Mouse (Mus musculus): Measurements from ENCODE around the gene Slc45a1. TPM values are rescaled to one million over a fixed set of nuclear protein-coding genes. Genes with fewer than 3 reads are reported as not detected.

Gene Slc45a1
- 10 to 100 TPM; 52.1 to 54.9 TPM for total RNA-seq (2021)

DNA sequence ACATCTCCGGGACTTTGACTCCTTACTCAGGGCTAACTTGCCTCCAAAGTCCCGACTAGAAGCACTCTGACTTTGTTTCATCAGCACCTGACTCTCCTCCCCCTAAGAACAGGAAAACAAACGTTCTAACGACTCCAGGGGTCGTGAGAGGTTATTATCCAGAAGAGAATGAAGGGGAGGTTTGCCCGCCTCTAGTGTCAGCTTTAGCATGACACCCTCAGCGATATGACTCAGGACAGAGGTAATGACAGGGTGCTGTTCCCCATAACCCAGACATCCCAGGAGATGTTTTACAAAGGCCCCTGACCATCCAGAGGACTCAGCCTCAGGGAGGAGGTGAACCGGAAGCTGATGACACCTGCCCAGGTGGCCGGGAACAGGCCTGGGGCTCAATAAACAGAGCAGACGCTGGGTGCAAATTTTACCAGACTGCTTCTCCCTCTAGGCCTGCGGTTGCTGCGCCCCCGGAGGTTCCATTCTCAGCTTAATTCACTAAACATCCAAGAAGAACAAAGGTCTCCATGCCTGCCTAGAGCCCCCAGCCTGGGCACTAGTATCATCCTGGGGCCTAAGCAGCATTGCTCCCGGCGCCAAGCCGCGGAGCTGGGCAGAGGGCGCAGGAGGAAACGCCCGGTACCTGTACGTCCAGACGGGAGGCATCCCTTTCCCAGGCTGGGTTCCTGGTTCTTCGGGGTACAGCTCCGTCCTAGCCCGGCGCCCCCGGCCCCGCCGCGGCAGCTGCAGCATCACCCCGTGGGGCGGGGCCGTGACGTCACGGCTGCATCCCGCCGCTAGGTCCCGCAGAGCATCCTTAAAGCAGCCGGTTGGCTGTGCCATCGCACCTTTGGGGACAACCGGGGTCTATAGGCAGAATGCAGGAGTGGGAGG, at the start of gene Slc45a1:
Slc45a1 (minus strand) TSS at position 785 of the 888 bp plus-strand sequence.
- intact Hi-C loops (cut with DNase I), result no loop called here
- DNase-seq (ENCODE audit: extremely low spot score in 1 of 2, low spot score in 2 of 2), result peak in 1 of 2 experiments; percentile 62

DNA sequence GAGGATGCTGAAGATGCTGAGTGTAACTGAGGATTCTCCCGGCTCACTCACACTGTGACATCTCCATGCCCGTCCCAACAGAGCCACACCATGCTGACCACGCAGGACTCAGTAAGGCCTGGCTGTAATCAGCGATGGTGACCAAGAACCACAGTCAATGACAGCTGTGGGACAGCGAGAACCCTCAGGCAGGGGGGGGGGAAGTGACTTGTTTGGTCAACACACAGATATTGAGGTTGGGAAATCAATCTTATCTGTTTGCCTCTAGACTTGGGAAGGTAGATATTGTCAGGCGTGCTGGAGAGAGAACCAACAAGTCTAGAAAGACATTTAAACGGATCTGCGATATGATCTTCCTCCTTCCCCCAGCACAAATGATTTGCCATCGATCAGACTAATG, 48.9 kb upstream of the Slc45a1 start:
- no peak for DNase-seq (ENCODE audit: extremely low spot score in 1 of 2, low spot score in 2 of 2)
- intact Hi-C loops (cut with DNase I), result no loop called here

DNA sequence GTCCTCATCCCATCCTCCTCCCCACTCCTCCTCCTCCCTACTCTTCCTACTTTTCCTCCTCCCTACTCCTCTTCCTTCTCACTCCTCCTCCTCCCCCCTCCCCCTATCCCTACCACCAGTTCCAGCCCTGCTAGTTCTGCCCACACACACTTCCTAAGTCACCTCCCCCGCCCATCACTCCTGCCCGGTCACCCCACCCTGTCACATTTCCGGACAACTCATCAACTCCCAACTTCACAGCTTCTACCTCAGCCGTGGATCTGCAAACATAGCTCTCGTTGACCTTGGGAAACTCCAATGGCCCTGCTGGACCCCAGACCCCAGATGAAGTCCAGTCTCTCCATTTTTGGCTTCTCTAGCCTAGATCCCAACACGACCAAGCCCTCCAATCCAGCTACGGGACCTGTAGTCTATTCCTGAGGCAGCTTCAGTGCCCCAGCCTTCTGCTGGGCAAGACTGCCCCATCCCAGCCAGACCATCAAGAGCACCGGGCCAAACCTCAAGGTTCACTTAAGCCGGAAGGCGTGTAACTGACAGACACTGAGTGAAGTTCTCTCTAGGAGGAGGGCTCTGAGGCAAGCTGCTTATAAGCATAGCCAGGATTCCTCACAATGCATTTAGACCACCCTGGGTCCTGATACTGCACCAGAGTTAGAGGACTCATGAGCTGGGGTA, 42.6 kb upstream of the Slc45a1 start:
- intact Hi-C loops (cut with DNase I), result no loop called here
- no peak for DNase-seq (ENCODE audit: extremely low spot score in 1 of 2, low spot score in 2 of 2)

DNA sequence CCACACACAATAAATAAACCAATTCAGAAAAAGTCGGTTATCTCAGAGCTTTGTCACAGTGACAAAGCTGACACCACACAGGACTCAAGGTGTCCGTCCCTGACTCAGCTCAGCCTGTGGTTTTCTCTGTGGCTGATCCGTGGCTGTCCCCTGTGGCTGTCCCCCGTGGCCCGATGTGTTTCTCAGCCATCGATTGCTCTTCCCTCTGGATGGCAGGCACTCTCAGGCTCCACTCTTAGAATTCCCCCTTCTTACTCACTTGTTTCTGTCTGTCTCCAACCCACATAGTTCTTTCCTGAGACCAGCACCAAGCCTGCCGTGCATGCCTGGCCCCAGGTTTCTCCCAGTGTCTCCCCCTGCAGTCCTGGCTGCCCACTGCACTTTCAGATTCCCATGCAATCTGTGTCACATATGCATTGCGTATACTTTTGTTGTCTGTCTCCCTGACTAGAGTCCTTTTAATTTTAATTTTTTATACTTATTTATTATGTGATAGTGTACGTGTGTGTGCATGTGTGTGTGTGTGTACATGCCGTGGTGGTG, 41.0 kb upstream of the Slc45a1 start:
- DNase-seq (ENCODE audit: extremely low spot score in 1 of 2, low spot score in 2 of 2), result no peak
- intact Hi-C loops (cut with DNase I), result no loop called here

DNA sequence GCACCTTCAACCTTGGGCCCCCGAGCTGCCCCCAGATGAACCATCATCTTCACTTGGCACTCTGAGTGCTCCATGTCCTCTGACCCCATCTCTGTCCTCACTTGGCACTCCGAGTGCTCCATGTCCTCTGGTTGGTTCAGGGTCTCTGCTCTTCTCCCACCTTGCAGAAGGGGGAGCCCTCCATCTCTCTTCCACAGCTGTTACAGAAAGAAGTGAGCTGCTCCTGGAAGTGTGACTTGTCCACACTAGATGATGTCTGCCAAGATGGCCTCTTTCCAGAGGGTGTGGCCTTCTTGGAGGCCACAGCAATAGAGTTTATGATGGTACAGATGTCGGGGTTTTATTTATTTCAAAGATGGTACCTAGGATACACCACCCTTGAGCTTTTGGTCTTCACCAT, 38.8 kb upstream of the Slc45a1 start:
- no peak for DNase-seq (ENCODE audit: extremely low spot score in 1 of 2, low spot score in 2 of 2)
- intact Hi-C loops (cut with DNase I), result no loop called here

DNA sequence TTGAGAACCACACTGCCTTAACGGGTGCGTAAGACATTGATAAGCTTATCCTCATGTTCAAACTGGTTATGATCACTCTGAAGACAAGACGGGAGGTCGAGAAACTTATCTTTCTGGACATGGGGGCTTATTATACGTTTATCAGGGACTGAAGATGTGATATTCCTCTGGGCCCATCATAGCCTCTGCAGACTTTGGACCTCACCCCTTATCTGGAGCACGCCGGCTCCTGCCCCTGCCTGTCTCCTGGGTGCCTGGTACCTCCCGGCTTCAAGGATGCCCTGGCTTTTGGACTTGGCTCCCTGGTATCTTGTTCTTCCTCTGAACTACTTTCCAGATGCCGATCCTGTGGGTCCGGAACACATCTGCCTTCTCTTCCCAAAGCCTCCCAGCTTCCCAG, 37.6 kb upstream of the Slc45a1 start:
- no peak for DNase-seq (ENCODE audit: extremely low spot score in 1 of 2, low spot score in 2 of 2)
- intact Hi-C loops (cut with DNase I), result no loop called here

DNA sequence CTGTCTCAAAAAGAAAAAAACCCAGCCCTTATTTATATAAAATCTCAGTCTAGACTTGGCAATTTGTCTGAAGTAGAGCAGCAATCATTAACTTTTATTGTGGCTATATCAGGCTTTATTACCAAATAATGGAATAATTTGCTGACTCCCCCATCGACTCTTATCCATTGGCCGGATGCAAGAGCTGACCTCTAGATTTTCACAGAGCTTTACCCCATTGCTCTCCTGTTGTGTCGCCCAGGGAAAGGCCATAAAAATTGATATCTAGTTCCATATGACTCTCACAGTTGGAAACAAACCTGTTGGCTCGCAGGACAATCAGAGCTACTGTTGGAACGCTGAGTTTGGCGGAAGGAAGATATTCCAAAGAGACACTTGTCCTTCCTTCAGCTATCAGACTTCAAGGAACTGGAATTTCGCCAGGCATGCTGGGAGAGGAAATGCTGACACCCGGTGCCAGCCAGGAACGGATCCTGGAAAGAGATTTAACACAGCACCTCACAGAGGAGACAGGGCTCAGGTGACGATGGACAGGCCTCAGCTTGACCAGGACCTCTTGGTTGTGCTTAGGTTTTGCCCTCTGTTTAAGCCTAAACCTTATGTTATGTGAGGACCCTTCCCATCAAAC, 35.3 kb upstream of the Slc45a1 start:
- intact Hi-C loops (cut with DNase I), result no loop called here
- no peak for DNase-seq (ENCODE audit: extremely low spot score in 1 of 2, low spot score in 2 of 2)

DNA sequence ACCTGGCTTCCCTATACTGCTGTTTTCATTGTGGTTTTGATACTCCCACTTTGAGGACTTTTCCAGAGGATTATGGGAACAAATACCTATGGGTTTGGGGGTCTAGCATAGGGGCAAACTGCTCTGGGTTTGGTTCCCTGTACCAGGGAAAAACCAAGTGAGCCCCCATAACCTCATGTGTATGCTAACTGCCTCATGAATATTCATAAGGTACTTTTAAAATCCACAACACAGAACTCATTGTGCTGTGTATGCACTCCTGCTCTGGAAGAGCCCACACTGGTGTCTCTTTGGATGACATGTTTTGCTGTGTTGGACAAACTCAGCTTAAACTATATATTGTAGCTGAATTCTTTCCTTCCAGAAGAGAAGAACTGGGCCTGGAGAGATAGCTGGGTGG, 34.6 kb upstream of the Slc45a1 start:
- intact Hi-C loops (cut with DNase I), result no loop called here
- DNase-seq (ENCODE audit: extremely low spot score in 1 of 2, low spot score in 2 of 2), result no peak

DNA sequence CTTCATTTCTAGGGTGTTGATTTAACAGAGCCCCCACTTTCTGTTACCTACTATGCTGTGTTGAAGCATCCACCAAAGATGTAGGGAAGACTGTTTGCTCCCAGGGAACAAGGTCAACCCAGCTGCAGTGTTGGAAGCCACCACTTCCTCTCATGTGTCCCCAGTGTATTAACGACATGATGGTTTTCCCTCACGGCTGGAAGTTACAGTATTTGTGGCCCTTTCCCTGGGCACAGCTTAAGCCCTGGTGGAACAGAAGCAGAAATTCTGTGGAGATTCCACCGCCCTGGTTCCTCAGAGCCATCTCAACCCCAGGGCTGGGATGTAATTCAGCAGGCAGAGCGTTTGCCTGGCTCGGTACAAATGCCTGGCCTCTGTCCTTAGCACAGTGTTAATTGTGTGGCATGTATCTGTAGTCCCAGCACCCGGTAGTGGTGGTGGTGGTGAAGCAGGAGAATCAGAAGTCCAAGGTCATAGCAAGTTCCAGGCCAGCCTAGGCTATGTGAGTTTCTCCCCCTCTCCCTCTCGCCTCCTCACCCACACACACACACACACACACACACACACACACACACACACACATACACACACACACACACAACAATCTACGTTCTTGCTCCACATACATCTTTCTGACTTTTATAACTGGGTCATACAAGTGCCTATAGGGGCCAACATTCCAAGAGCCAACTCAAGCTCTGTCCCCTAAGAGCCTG, 34.0 kb upstream of the Slc45a1 start:
- intact Hi-C loops (cut with DNase I), result no loop called here
- DNase-seq (ENCODE audit: extremely low spot score in 1 of 2, low spot score in 2 of 2), result no peak

DNA sequence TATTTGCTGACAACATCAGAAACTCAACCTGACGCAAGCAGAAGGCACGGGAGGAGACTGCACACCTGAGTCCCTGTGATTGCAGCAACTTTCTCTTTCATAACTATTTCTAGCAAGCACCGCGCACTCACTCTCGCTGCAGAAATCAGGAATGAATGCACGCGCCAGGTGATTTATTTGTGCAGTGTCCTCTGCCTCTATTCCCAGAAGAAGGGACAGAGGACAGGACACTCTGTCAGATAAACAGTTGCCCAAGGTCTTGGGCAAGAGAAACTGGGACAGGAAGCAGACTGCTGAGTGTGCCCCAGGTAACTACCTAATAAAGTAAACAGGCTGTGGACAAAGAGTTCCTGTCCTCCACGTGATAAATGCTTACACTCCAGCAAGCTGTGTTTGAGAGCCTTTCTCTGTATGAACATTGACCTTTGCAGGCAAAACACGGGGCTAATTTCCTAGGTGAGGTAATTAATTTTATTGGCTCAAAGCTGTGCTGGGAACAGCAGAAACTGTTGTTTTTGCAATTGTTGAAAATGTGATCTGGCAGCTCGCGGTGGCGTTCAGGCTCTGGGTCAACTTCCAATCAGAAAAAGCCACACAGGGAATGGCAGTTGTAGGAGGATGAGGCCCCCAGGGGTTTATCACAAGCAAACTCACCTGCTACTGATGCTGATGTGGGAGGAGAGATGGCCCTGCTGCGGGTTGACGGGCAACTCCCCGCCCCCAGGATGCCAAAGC, 33.2 kb upstream of the Slc45a1 start:
- intact Hi-C loops (cut with DNase I), result no loop called here

DNA sequence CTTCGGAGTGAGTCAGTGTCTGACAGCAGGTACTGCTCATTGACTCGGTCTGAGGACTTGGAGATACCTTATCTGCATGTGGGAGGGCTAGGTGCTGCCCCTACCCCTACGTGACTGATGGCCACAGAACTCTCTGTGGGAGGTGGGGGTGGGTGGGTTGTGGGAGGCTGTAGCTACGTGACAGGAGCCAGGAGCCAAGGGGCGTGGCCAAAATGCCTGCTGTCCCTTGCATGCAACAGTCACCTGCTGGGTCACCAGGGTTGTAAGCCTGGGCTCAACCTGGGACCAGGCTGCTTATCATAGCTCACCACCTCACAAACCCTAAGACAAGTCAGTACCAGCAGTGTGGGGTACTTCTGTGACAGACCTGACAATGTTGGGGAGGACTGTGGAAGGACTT, 28.4 kb upstream of the Slc45a1 start:
- intact Hi-C loops (cut with DNase I), result no loop called here
- DNase-seq (ENCODE audit: extremely low spot score in 1 of 2, low spot score in 2 of 2), result no peak

More for the DNA sequence above, 33.2 kb upstream of the Slc45a1 start:
- DNase-seq (ENCODE audit: extremely low spot score in 1 of 2, low spot score in 2 of 2), result no peak

DNA sequence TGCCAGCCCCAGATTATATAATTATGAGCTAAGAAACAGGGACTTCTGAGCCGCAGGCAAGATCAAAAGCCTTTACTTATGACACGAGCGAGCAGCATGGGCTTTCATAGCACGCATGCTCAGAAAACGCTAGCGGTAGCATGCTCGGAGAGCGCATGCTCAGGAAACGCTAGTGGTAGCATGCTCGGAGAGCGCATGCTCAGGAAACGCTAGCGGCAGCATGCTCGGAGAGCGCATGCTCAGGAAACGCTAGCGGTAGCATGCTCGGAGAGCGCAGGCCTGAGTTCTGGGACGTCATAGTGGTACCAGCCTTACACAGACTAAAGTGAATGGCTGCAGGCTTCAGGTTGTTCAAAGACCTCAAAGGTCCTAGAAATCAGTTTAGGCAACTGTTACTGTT, 26.8 kb upstream of the Slc45a1 start:
- no peak for DNase-seq (ENCODE audit: extremely low spot score in 1 of 2, low spot score in 2 of 2)
- intact Hi-C loops (cut with DNase I), result no loop called here

DNA sequence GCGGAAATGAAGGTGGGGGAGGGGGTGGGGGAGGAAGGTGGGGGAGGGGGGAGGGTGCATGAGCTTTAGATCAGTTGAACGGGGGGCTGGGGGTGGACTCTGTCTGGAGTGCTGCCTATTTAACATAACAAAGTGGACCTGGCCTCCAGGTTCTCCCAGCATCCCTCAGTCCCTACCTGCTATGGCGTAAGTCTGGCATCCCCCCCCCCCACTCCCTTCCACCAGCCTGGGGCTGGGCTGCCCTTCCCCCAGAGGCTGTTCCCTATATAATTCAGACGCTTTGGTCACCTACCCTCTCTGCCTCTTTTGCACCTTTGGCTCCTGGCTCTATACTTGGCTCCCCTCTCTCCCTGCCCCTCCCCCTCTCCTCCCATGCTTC, 25.9 kb upstream of the Slc45a1 start:
- DNase-seq (ENCODE audit: extremely low spot score in 1 of 2, low spot score in 2 of 2), result no peak
- intact Hi-C loops (cut with DNase I), result no loop called here

DNA sequence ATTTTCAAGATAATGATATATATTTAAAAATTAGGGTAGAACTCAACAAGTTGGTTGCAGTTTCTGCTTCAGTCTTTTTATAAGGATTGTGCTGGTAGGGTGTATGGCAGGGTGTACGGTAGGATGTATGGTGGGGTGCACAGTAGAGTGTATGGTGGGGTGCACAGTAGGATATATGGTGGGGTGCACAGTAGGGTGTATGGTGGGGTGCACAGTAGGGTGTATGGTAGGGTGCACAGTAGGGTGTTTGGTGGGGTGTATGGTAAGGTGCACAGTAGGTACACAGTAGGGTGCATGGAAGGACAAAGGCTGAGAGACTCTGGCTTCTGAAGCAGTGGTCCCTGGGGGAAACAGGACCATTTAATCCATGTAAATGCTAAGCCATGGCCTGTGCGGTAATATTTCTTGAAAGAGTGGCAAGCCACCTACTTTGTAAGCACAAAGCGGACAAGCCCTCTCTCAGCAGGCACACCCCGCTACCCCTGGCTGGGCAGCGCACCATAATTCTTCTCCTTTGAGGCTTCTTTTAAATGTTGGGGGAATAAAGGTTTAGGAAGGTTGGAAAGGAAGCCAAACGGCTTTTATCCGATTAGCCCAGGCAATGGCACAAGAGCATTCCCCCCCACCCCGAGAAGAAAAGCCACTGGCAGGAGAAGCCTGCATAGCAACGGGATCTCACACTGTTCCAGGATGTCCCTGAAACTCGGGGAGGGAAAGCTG, 25.3 kb upstream of the Slc45a1 start:
- no peak for DNase-seq (ENCODE audit: extremely low spot score in 1 of 2, low spot score in 2 of 2)
- intact Hi-C loops (cut with DNase I), result no loop called here

DNA sequence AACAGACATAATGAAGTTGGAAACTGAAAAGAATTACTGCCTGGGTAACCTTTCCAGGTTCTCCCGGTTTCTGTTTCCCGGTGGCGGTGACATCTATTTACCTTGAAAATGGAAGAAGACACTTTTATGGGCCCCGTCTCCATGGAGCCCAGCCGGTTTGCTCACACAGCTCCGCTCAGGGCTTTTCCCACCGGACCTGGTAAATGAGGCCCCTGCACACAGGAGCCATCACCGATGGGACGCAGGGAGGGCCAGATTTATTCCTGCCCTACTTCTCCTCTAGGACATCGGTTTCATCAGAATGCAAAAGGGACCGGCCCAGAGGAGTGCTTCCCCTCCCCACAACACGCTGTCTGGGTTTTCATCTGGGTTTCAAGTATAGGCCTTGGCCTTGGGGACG, 24.1 kb upstream of the Slc45a1 start:
- intact Hi-C loops (cut with DNase I), result no loop called here
- DNase-seq (ENCODE audit: extremely low spot score in 1 of 2, low spot score in 2 of 2), result no peak

DNA sequence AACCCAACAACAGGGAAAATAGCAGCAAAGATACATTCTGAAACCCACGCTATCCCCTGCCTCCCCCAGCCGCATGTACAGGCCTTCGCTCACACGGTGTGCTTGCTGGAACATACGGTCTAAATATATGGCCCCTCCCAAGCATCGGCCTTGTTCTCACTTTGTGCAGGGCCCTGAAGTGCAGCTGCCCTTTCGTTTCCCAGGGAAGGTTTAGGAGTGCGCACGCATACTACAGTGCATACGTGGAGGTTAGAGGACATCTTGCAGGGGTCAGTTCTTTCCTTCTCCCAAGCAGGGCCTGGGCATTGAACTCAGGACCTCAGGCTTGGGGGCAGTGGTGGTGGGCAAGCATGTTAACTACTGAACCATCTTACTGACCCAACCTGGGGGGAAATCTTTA, 23.3 kb upstream of the Slc45a1 start:
- intact Hi-C loops (cut with DNase I), result no loop called here
- no peak for DNase-seq (ENCODE audit: extremely low spot score in 1 of 2, low spot score in 2 of 2)

DNA sequence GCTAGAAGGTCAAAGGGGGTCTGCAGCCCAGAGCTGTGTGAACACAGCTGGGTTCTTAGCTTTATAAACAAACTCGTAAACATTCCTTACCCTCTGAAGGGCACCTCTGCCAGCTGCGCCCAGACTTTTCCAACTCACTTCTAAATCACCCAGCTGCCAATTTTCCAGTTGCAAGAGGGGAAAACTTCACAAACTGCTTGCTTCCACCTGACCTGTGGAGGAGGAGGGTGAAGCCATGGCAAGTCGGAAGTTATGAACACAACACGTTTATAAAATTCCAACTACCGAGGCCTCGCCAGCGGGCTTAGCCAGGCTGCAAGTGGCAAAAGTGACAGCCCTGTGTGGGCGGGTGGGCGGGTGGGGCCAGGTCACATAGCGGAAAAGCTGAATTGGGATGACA, 13.8 kb upstream of the Slc45a1 start:
- intact Hi-C loops (cut with DNase I), result no loop called here
- DNase-seq (ENCODE audit: extremely low spot score in 1 of 2, low spot score in 2 of 2), result no peak

DNA sequence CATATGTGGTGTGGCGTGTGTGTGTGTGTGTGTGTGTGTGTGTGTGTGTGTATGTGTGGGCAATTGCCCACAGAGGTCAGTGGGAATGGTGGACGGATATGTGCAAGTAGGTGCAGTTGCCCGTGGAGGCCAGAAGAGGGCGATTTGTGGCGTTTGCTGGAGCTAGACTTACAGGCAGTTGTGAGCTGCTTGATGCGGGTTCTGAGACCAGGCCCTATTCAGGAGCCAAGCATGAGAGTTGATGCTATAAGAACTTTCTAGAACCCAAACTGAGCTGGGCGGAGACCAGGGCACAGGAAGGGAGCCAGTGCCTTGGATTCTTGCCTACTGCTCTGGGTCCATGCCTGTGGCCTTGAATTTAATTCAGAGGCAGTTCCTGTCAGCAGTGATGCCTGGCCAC, 12.8 kb upstream of the Slc45a1 start:
- no peak for DNase-seq (ENCODE audit: extremely low spot score in 1 of 2, low spot score in 2 of 2)
- intact Hi-C loops (cut with DNase I), result no loop called here
